Mouse (Mus musculus): Measurements from ENCODE around the gene 1810010H24Rik. TPM values are rescaled to one million over a fixed set of nuclear protein-coding genes. Genes with fewer than 3 reads are reported as not detected.
"Not testable (repeated sequence)": the region's sequence is repeated elsewhere in the genome, so short reads cannot be mapped to it uniquely, and the experiment has no call there.

Gene 1810010H24Rik
- total RNA-seq, 2 experiments from 2014 or later: 3.2 to 6.3 TPM

DNA sequence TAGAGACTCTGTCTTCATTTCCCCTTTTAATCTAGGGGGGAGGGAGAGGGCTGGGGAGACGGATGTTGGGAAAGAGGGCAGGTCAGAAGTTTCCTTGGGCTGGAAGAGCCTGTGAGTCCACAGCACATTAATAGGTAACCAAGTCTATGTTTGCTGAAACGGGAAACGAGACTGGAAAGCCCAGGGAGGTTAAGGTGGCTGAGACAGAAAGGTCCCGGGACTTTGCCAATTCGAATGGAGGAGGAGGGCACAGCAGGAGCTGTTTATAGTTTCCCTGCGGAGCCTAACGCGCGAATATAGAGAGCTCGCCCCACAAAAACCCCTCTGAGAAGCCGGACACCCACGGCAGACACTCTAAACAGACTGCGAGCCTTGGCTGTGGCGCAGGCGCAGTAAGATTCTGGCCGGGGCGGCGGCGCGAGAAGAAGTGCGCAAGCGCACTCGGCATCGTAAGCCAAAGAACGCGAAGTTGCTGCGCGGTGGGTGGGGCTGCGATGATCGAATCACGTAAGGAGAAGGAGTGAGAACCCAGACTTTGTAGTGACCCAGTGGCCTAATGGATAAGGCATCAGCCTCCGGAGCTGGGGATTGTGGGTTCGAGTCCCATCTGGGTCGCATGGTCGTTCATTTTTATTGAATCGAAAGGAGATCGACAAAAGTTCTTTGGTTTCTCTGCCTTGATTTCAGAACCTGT lies 13.0 kb upstream of the 1810010H24Rik start:
- DNase-seq (ENCODE audit: low spot score in 2 of 2): peak; percentile 97 to 98

- no peak for DNase-seq (ENCODE audit: low spot score in 2 of 2)
Measured at GRCm38 (mm10) chr11:107014020-107014585, 11.4 kb upstream of the 1810010H24Rik start.

- no peak for DNase-seq (ENCODE audit: low spot score in 2 of 2)
Measured at GRCm38 (mm10) chr11:107014597-107015309, 10.7 kb upstream of the 1810010H24Rik start.

- not testable (repeated sequence) for DNase-seq (ENCODE audit: low spot score in 2 of 2)
Measured at GRCm38 (mm10) chr11:107015535-107016187, 9.8 kb upstream of the 1810010H24Rik start.

DNA sequence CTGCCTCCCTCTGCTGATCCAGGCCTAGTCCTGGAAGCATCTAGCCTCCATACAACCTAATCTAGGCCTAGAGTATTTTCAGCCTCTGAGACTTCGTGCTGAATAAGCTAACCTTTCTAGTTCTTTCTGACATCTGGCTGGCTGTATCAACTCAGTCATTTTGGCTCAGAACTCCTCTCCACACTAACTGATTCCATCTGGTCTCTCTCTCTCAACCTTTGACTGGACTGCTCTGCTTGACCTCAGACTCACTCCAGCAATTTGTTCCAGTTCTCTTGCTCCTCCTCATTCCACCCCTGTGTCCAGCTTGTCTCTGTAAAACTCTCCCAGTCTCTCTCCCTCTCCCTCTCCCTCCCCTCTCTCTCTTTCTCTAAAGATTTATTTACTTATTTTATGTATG lies 8.6 kb upstream of the 1810010H24Rik start:
- no peak for DNase-seq (ENCODE audit: low spot score in 2 of 2)

DNA sequence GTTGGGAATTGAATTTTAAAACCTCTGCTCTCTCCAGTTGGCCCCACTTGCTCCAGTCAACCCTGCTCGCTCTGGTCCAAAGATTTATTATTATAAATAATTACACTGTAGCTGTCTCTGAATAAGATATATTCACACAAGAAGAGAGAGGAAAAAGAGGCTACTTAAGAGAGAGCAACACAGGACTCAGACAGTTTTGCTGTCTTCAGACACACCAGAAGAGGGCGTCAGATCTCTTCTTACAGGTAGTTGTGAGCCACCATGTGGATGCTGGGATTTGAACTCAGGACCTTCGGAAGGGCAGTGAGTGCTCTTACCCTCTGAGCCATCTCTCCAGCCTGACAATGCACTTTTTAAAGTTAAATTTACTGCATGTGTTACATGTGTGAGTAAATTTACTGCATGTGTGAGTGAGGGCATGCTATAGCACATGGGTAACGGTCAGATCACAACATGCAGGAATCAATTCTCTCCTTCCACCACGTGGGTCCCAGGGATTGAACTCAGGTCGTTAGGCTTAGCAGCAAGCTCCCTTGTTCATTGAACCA lies 8.1 kb upstream of the 1810010H24Rik start:
- no peak for DNase-seq (ENCODE audit: low spot score in 2 of 2)

GRCm38 (mm10) chr11:107018606-107019005 lies 6.9 kb upstream of the 1810010H24Rik start:
- DNase-seq (ENCODE audit: low spot score in 2 of 2): no peak

GRCm38 (mm10) chr11:107019318-107019717 lies 6.2 kb upstream of the 1810010H24Rik start:
- DNase-seq (ENCODE audit: low spot score in 2 of 2): no peak

GRCm38 (mm10) chr11:107019722-107020121 lies 5.8 kb upstream of the 1810010H24Rik start:
- DNase-seq (ENCODE audit: low spot score in 2 of 2): not testable (repeated sequence)

DNA sequence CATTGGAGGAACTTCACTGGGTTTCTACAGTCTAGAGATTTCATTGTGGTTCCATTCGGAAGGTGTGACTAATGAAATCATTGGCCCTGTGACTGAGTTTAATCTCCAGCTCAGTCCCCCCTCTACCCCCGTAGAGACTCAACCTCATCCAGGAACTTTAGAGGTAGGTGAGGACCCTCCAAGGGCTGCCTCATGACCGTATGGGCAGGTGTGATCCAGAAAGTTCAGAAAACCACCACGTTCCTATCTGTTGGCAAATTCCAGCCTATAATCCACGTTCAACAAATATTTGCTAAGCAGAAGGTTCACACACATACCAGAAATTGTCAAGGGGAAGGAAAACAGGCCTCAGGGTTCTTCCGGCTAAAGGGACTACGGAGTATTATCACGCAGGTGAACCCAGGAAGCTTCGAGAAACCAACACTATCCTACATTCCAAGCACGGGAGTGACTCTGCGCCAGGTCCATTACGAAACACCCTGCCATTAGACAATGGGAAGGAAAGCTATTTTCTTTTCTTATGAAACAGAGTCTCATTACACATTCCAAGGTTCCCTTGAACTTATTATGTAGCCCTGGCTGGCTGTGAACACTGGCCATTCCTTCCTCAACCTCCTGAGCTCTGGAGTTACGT lies 3.3 kb upstream of the 1810010H24Rik start:
- no peak for DNase-seq (ENCODE audit: low spot score in 2 of 2)

- DNase-seq (ENCODE audit: low spot score in 2 of 2): no peak
Measured at GRCm38 (mm10) chr11:107024406-107024805, 1.1 kb upstream of the 1810010H24Rik start.

DNA sequence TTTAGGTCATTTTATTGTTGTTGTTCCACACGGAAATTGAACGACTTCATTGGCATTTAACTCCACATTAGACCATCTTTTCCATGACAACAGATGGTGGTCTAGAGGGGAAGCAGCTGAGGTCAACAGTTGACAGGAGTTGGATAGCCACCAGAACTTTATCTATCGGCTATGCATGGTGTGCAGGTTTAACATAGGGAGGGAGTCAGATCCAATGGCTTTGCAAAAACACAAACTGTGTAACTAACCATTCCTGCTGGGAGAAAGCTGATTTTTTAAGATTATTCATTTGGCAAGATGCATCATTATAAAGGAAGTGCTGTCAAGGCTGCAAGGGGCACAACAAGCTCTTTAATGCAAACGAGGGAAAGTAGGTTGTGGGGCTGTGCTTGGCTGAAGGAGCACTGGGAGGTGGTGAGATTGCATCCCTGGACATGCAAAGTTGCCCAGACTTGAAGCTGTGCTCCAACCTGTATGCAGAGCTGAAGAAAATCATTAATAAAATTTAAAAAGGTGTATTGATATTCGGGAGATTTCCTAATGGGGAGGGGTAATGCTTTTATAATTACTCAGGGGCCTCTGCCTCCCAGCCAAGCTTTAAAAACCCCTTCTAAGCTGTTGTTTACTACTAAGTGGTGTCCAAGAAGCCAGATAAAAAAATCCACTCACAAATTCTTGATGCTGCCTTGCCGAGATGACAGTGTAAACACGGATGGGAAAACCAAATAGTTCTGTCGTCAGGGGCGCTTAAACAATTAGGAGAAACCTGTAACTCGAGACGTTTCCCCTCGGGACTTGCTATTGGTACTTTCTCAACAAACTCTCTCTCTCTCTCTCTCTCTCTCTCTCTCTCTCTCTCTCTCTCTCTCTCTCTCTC lies 1.3 kb downstream of the 1810010H24Rik start:
- no peak for DNase-seq (ENCODE audit: low spot score in 2 of 2)

DNA sequence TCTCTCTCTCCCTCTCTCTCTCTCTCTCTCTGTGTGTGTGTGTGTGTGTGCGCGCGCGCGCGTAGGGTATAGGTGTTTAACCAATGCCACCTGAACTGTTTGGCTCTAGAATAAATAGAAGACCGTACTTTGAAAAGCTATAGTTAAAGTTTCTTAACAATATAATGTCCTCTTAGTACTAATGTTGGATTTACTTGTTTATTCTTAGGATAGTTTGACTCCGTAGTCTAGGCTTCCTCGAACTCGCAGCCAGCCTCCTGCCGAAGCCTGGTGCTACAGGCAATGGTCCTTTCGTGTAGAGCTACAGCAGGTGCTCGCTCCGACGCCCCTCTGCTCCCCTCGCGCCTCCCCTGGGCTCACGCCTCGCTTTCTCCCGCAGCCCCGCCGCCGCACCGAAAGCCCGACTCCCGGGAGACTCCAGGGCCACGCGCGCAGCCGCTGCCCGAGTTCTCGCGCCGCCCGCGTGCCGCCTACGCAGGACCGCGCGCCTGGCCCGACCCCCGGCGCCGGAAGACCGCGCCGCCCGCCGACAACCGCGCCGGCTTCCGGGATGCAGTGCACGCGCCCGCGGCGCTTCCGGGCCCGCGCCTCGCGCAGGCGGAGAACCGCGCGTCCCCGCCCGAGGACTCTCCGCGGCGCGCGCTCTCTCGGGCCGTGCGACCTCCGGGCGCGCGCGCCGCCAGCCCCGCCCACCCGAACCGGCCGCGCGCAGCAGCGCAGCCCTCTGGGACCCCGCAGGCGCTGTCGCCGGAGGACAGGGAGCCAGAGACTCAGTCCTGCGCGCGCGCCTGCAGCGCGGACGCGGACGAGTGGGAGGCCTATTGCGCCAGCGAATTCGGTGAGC lies 2.2 kb downstream of the 1810010H24Rik start:
- peak; percentile 65 to 76 for DNase-seq (ENCODE audit: low spot score in 2 of 2)

GRCm38 (mm10) chr11:107028275-107028618 lies 2.8 kb downstream of the 1810010H24Rik start:
- DNase-seq (ENCODE audit: low spot score in 2 of 2): no peak

DNA sequence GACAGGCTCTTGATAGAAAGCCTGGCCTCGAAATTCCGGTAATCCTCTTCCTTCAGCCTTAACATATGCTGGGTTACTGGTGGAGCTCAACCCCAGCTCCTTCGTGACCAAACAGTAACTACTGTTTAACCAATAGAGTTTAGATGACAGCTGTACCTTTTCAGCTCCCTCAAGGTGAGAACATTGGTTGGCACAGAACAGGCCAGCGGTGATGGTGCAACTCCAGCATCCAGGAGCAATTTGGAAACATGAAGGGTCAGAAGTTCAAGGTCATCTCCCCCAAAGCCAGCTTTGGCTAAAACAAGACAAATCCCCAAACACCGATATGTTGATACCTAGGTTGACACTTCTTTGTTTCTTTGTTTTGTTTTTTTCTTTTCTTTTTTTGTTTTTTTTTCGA lies 3.3 kb downstream of the 1810010H24Rik start:
- no peak for DNase-seq (ENCODE audit: low spot score in 2 of 2)

DNA sequence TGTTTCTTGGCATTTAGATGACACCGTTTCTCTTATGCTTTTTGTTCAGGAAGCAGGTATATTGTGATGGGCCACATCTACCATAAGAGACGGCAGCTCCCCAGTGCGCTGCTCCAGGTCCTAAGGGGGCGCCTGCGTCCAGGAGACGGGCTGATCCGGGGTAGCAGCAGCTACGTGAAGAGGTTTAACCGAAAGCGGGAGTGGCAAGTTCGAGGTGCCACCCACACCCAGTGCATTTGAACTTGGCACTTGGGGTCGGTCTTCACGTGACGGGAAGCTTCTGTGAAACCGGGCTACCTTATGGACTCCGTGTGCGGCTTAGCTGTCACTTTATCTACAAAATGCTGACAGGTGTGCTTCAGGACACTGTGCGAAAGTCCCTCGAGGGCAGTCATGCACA lies 4.1 kb downstream of the 1810010H24Rik start:
- no peak for DNase-seq (ENCODE audit: low spot score in 2 of 2)

DNA sequence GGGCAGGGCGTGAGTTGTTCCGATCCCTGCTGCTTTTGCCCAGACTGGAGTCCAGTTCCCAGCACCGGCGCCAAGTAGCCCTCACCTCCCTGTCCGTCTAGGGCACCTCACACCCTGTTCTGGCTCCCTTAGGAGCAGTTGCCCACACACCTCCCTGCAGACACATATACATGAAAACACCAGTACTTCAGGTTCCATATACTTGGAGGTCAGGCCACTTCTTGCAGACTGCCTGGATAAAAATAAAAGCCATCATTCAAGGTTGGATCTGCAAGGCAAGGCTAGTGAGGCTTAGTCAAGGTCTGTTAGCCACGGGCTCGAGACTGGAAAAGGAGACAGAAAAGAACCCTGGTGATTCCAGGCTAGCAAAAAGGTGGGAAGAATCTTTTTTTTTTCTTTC lies 6.2 kb downstream of the 1810010H24Rik start:
- DNase-seq (ENCODE audit: low spot score in 2 of 2): no peak

DNA sequence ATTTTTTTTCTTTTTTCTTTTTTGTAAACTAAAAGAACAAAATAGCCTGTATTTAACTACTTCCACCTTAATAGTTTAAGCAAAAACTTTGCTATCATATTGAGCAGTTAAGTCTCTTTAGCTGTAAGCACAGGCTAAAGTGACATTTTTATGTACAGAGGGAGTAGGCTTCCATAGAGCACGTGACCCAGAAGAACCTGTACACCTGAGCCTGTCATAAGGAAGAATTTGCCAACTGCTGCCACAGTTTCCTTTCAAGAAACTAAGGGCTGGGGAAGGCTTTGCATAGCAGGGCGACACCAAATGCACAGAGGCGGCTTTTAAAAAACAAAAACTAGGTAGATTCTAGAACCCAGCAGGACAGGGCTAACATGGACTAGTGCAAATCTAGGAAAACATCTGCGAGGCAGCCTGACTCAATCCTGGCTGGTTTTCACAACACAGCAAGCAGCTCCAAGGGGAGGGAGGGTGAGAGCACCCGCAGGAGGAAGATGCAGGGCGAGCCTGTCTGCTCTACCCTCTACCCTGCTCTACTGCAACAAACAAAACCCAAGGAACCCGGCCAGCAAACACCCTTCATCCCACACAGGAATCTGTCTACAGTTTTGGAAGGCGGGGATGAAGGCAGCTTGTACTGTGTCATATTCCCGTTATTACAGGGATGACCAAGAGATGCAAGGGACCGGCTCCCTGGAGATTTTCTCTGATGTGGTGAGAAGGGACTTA lies 8.8 kb downstream of the 1810010H24Rik start:
- no peak for DNase-seq (ENCODE audit: low spot score in 2 of 2)

GRCm38 (mm10) chr11:107039417-107039816 lies 13.9 kb downstream of the 1810010H24Rik start:
- DNase-seq (ENCODE audit: low spot score in 2 of 2): no peak
